Mouse (Mus musculus): ENCODE results near the gene Gpr39. TPM values are rescaled to one million over a fixed set of nuclear protein-coding genes. Genes with fewer than 3 reads are reported as not detected.

Gpr39 gene
- 0.47 and 0.62 TPM in 2 replicates for polyA plus RNA-seq (2015; fragmentation: Nextera tagmentation; extraction: Ambion mirVana)

DNA sequence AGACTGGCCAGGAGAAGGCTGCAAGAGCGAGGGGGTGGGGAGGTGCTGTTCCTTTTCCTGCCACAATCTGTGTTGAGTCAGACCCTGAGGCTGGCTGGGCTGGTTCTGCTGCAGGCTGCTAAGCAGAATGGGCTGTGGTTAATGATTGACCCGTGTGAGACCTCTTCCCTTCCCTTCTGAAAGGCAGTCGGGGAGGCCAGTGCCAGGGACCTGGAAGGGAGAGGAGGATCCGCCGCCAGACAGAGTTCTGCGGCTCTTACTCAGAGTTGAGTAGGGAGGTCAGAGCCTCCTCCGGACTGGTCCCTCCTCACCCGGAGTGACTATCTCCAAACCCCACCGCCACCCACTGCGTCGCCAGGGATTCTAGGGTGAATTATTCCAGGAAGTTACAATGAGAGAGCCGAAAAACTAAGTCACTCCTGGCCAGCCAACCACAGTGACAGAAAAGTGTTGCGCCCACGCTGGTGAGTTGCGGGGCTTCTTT is at the start of gene Gpr39:
Gene Gpr39 (plus strand): TSS at position 206 of the 484 bp plus-strand sequence.

DNA sequence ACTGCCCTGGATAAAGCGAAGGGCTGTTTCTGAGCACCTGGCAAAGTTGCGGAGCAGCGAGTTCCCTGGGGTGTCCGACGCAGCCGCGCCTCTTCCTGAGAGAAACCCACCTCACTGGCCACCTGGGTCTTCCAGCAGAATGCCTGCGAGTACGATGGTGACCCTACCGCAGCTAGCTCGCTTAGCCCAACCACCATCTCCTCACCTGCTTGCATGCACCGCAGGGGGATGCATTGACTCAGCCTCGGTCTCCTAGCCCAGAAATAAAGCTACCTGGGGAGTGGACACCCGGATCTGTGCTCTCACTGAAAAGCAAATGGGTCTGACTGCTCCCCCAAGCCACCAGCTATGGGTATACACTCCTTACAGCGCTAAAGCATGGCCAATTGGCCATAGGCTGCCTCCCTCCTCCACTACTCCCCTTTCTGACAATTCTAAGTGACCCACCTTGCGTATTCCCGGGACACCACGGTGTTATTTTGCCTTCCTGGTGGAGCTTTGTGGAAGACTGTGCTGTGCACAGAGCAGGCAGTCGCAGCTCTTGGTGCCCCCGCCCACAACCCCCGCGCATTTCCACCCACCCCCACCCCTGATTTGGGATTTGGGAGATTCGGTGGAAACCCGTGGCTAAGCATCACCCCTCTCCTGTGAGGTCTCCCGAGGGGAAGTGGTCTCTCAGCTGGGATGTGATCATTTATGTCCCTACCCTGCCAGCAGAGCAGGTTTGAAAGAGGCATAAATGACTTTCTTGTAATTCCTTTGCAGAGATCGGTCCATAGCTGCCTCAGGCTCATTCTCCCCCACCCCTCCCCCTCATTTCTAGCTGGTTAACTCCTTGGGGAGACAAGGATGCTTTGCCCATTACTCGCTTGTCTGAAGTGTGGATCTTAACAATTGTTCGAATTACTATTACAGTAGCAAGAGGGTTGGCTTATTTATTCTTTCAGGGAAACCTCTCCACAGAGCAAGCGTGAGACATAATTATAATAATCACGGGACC is 236.1 kb downstream of the Gpr39 start, which contains the start of gene Lypd1:
Gene Lypd1 (minus strand): TSS at position 501 of the 1,000 bp plus-strand sequence.

Other genes starting within 250 kb of the Gpr39 start
- gene Actr3, start 241.3 kb upstream of the Gpr39 start, polyA plus RNA-seq (2015; fragmentation: Nextera tagmentation; extraction: Ambion mirVana) = 102 and 124 TPM in 2 replicates
- 41.9 and 47.6 TPM in 2 replicates for gene Slc35f5, start 116.4 kb upstream of the Gpr39 start, polyA plus RNA-seq (2015; fragmentation: Nextera tagmentation; extraction: Ambion mirVana)
- 5.0 and 15.6 TPM in 2 replicates for gene Lypd1, start 236.1 kb downstream of the Gpr39 start, polyA plus RNA-seq (2015; fragmentation: Nextera tagmentation; extraction: Ambion mirVana)

Data from adrenal gland, postnatal 0 days (tissue).